Mouse (Mus musculus): ENCODE data around the gene Pole3.

- no peak for TF ChIP-seq CTCF (IDR thresholded peaks at IDR 0.05; ENCODE audit: low read depth, low read length)
- no peak for TF ChIP-seq POLR2A (IDR thresholded peaks at IDR 0.05; ENCODE audit: insufficient read depth, low read length)
Measured at GRCm38 (mm10) chr4:62525489-62525811, 582 bp upstream of the Pole3 start.

Data from ES-Bruce4 (cell line).